Mouse (Mus musculus): Measurements from ENCODE around the gene Prdx3. TPM values are rescaled to one million over a fixed set of nuclear protein-coding genes. Genes with fewer than 3 reads are reported as not detected.
A peak's percentile ranks its signal among the peaks of the same experiment; 100 is the strongest.
"Not testable (repeated sequence)": the region's sequence is repeated elsewhere in the genome, so short reads cannot be mapped to it uniquely, and the experiment has no call there.

Prdx3 gene
- total RNA-seq, 2 experiments from 2014 or later: 71.9 to 74.9 TPM

DNA sequence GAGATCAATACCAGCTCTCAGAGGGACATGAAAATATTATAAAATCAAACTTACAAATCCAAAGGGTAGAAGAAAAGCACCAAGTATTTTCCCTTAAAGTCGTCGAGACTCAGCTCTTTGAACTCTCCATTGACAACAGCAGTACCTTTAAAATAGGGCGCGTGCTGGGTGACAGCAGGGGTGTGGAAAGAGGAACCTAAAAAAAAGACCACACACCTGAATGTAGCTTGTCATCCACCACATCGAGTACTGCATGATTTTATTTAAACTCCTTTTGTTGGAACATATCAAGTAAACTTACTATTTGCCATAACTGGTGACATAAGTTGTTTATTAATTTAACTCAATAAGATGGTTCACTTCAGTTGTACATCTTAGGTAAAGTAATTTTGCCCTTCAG lies 3.0 kb downstream of the Prdx3 start:
- DNase-seq (ENCODE audit: low spot score in 2 of 2): no peak
- intact Hi-C loops (cut with DNase I): no loop called here

DNA sequence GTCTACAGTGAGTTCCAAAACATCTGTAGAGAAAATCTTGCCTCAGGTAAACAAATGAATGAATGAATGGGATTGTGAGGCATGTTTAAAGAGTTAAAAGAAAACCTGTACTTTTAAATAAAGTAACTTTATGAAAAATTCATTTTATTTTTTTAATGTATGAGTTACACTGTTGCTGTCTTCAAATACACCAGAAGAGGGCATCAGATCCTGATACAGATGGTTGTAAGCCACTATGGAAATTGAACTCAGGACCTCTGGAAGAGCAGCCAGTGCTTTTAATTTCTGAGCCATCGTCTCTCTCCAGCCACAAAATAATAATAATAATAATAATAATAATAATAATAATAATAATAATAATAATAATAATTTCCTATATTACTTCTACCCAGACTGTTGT lies 3.9 kb downstream of the Prdx3 start:
- intact Hi-C loops (cut with DNase I): no loop called here
- DNase-seq (ENCODE audit: low spot score in 2 of 2): no peak

DNA sequence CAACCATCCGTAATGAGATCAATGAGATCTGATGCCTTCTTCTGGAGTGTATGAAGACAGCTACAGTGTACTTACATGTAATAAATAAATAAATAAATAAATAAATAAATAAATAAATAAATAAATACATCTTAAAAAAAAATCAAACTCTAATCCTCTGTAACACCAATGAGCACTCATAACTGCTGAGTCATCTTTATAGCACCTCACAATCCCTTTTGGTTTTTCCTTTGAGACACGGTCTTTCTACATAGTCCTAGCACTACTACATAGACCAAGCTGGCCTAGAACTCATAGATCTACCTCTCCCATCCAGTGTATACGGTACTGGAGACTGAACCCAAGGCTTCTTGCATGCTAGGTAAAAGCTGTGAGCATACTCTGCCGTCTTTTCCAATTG lies 8.2 kb downstream of the Prdx3 start:
- intact Hi-C loops (cut with DNase I): loop anchor here (10.0 kb wide), 1 partner anchor 359 kb away; the partner anchor contains the start of gene Csf2ra
- not testable (repeated sequence) for DNase-seq (ENCODE audit: low spot score in 2 of 2)

DNA sequence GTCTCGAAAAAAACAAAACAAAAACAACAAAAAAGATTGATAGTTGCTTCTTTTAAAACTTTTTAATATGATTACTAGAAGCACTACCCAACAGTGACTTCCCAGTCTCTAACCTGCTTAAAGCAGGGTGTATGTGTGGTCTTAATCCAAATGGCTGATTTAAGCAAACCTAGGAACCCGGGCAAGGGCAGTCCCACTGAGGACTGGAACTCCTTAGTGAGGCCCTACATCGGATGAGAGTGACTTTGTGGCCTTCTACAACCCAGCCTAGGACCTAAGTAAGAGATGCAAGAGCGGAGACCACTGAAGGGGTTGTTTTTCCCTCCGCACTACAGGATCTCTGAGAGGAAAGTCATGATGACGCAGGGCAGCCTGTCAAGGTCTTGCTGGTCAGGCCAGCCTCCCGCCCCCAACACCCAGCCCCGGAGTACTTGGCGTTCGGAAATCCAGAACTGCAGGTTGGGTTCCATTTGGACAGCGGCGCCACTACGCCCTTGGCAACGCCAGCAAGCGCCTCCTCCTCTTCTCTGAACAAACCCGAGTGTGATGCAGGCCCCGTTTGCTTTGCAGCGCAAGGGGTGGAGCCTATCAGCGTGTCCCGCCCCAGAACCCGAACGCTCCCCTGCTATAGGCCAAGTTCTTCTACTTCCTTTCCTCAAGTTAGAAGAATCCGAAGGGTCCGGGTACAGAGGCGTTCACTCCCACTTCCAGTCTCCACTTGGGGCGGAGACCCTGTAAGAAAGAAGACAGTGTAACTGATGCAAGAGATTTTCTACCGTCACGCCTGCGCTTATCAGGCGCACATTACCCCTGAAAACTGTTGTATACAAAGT lies 13.3 kb downstream of the Prdx3 start, which contains the start of gene Sfxn4:
Sfxn4 (minus strand) TSS at position 612 of the 833 bp plus-strand sequence.
- intact Hi-C loops (cut with DNase I): loop anchor here (10.0 kb wide), 1 partner anchor 364 kb away; the partner anchor contains the start of gene Csf2ra
- peak; percentile 88 to 91 for DNase-seq (ENCODE audit: low spot score in 2 of 2)

DNA sequence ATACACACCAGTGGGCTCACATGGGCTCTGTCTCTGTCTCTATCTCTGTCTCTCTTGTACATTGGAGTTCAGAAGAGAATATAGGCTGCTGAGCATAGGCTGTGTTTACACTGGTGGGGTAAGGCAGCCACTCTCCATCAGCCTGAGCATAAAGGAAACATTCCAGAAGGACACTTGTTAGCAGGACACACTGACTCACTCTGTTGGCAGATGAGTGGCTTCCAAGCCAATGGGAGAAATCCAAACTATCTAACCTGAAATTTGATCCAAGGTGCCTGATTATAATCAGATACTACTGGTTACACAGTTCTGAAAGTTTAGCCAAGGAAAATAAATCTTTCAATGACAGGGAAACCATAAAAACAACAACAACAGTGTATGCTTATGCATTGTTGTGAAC lies 28.6 kb downstream of the Prdx3 start:
- intact Hi-C loops (cut with DNase I): no loop called here
- no peak for DNase-seq (ENCODE audit: low spot score in 2 of 2)

DNA sequence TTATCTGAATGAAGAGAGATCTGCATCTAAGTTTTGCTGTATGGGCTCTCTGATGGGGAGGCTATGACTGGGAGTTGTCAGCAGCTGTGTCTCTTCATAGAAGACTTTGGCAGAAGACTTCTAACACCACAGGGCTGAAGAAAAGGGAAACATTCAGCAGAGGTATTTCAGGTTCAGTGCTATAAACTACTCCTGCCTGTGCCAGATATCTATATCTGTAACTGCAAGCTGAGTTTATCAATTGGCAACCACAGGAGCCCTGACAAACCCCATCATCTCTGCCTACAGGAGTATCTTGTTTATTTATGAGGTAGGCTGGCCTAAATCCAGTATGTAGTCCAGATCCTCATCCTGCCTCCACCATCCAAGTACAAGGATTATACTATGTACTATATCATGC lies 31.0 kb downstream of the Prdx3 start:
- intact Hi-C loops (cut with DNase I): no loop called here
- DNase-seq (ENCODE audit: low spot score in 2 of 2): no peak

DNA sequence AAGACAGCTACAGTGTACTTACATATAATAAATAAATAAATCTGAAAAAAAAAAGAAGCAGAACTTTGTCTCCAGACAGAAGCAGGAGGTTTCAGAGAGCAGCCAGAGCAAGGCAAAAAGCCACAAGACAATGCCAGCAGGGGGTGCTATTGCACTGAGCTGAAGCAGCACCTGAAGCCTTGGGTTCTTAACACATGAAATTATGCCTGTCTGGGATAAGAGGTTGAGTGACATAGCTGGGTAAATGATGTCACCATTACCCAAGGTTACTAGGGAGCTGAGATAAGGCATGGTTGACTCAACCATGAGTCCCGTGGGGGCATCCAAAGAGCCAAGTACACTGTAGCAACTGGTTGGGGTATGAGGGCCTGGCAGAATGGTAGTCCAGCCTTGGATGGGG lies 36.6 kb downstream of the Prdx3 start:
- intact Hi-C loops (cut with DNase I): loop anchor here (10.0 kb wide), 1 partner anchor 63 kb away; no protein-coding TSS in a partner anchor
- peak; percentile 34 to 35 for DNase-seq (ENCODE audit: low spot score in 2 of 2)

DNA sequence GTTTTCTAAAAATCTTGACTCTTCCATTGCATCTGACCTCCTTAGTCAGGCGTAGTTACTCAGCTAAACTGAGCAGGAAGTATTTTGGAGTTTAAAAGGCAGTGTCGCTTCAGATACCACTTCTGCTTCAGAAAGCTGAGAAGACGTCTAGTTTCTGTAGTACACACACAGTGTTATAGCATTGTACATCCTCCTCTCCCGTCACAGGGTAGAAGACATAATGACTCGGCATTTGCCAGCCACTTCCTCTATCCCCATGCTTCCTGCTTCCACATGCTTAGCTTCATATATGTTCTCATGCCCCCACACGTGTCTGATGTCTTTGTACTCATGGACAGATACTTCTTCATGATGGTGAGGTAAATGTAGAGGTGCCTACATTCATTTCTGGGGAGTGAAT lies 55.7 kb downstream of the Prdx3 start:
- DNase-seq (ENCODE audit: low spot score in 2 of 2): no peak
- intact Hi-C loops (cut with DNase I): no loop called here

Other genes with a start within 250 kb of the Prdx3 start
- 10 to 100 TPM; 22.3 to 23.4 TPM for gene Nanos1, start 118.6 kb downstream of the Prdx3 start, total RNA-seq (2021)
- gene Eif3a, start 83.9 kb downstream of the Prdx3 start, total RNA-seq (2021): 100 to 1,000 TPM in 1 of 2 experiments, 10 to 100 TPM in 1; 78.5 to 102 TPM
- 10 to 100 TPM; 38.0 to 47.4 TPM for gene Fam45a, start 63.0 kb downstream of the Prdx3 start, total RNA-seq (2021)
- 10 to 100 TPM; 13.6 to 15.0 TPM for gene Sfxn4, start 13.1 kb downstream of the Prdx3 start, total RNA-seq (2021)
- 10 to 100 TPM; 15.6 to 15.9 TPM for gene Grk5, start 15.2 kb upstream of the Prdx3 start, total RNA-seq (2021)